Mouse (Mus musculus) large intestine, adult 2 months (tissue): ENCODE measurements around the gene Serinc2. TPM values are rescaled to one million over a fixed set of nuclear protein-coding genes. Genes with fewer than 3 reads are reported as not detected.

Experiments
- DNase-seq: peaks from one replicate; pipeline ENCODE4 v3.0.0-alpha.2; 2012; ENCODE audit warnings: low read depth, low spot score
- WGBS: fragments of 180-500 bp; shearing (Covaris S2); methylation state at CpG from one replicate; pipeline ENCODE4 v1.1.7; 2018; 5-methylcytosine and 5-hydroxymethylcytosine counted together
- polyA plus RNA-seq: library from polyadenylated mRNA; depleted of rRNA; stranded (reverse); fragments of >200 nt; gene quantifications from 2 replicates; pipeline ENCODE4 v1.2.3, GENCODE M21; 2012; rRNA removed

Serinc2 gene
- polyA plus RNA-seq = 289 and 323 TPM in 2 replicates

DNA sequence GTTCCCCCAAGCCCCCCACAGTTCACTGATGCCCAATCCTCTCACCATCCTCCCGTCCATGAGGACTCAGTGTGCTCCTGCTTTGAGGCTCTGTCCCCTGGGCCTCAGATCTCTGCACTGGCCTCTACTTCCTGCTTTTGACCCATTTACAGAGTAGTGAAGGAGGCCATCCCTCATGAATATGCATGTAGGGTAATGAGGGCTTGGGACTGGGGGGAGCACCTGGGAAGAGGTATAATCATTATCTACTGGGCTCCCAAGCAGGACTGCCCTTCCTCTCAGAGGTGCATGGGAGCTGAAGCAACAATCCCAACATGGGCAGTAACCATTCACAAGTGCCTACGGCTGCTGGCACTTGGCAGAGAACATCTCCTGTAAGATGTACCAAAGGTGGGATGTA lies at the start of gene Serinc2:
Gene Serinc2, minus strand, starts transcription at position 101 of the 400 bp plus-strand sequence.
- no peak for DNase-seq
- WGBS = 81% methylated on average over 2 of the region's 2 CpGs

GRCm38 (mm10) chr4:130327366-130327765 lies 48.4 kb upstream of the Serinc2 start:
- WGBS = 91% methylated on average over 9 of the region's 9 CpGs
- no peak for DNase-seq

- no peak for DNase-seq
- WGBS = 96% methylated on average over 2 of the region's 2 CpGs
These were observed 46.4 kb upstream of the Serinc2 start for GRCm38 (mm10) chr4:130325446-130325845.

DNA sequence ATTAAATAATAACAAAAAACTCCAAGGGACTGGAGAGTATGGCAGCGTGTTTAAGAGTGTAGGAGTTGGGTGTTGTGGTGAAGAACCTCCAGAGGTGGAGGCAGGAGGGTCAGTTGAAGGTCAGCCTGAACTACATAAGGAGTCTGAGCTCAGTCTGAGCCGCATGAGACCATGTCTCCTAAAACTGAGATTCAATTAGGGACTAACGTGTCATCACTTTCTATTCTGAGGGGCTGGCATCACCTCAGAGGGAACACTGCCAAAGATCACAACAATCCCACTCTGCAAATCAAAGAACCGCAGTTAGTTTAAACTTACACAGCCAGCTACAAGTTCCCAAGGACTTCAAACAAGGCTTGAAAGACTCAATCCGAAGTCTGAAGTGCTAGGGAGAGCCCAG lies 44.6 kb upstream of the Serinc2 start:
- 73% methylated on average over 5 of the region's 5 CpGs for WGBS

DNA sequence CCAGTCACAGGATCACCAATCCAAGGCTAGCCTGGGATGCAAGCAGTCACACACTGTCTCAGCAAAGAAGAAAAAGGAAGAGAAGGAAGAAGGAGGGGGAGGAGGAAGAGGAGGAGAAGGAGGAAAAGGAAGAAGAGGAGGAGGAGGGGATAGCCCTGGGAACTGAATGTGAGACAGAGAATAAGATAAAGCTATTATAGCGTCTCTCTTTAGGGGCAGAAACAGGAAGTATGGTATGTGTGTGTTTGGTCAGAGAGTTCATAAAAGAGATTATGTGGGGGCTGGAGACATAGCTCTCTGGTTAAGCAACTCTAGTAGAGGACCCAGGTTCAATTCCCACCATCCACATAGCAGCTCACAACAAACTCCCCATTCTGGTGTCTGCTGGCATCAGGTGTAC lies 44.2 kb upstream of the Serinc2 start:
- 53% methylated on average over 1 of the region's 1 CpGs for WGBS
- no peak for DNase-seq

More for the DNA sequence above, 44.6 kb upstream of the Serinc2 start:
- no peak for DNase-seq

- 71% methylated on average over 7 of the region's 7 CpGs for WGBS
- DNase-seq = no peak
These were observed 43.6 kb upstream of the Serinc2 start for GRCm38 (mm10) chr4:130322567-130322966.

GRCm38 (mm10) chr4:130321640-130322039 lies 42.6 kb upstream of the Serinc2 start:
- no peak for DNase-seq
- WGBS = 95% methylated on average over 7 of the region's 7 CpGs

- DNase-seq = no peak
- 77% methylated on average over 7 of the region's 7 CpGs for WGBS
These were observed 40.6 kb upstream of the Serinc2 start for GRCm38 (mm10) chr4:130319564-130319963.

GRCm38 (mm10) chr4:130318122-130318521 lies 39.1 kb upstream of the Serinc2 start:
- no peak for DNase-seq
- 81% methylated on average over 3 of the region's 3 CpGs for WGBS

DNA sequence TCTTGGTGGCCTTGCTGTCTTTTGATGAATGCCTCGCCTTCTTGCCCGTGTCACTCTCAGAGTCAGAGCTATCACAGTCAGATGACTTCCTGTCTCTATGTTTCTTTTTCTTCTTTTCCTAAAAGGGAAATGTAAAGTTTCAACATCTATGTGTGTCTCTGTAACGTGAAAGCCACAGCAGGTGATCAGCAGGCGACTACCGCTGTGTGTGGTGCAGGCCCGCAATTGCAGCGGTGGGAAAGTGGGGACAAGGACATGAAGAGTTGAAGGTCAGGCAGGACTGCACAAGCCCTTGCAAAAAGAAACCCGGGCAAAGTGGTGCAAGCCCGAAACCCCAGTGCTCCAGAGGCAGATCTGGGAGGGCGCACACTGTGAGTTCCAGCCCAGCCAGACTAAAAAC lies 37.7 kb upstream of the Serinc2 start:
- DNase-seq = no peak
- WGBS = 87% methylated on average over 10 of the region's 10 CpGs

DNA sequence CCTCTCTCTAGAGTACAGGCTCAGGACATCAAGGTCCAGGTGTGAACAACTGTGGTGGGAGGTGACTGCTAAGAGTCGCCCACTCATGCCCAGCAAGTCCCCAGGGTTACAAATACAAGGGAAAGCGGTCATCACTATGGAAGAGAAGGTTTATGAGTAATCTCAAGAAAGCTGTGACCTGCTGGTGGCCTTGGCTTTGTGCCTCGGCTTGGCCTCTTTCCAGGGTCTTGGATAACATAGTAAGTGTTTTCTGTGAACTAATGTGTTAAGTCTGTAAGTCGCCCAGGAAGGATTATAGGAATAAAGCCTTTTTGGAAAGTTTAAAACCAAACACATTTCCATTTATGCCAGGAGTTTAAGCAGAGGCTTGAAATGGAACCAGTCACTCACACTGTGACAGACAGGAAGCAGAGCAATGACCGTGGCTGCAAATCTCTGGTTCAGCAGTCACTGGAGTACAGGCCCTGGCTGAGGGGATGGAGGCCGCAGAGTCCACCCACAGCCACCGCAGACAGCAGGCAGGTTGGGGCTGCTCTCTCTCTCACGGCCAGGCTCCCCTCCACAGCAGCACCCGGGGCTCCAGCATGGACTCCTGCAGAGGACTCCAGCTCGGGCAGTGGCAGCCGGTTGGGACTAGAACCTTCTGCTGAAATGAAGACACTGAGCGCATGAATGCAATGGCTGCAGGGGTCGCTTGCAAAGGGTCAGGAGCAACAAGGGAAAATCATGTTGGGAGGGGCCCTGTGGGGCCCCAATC lies 36.9 kb upstream of the Serinc2 start:
- WGBS = 71% methylated on average over 13 of the region's 13 CpGs
- DNase-seq = no peak

GRCm38 (mm10) chr4:130313552-130313951 lies 34.5 kb upstream of the Serinc2 start:
- DNase-seq = no peak
- 86% methylated on average over 4 of the region's 4 CpGs for WGBS

DNA sequence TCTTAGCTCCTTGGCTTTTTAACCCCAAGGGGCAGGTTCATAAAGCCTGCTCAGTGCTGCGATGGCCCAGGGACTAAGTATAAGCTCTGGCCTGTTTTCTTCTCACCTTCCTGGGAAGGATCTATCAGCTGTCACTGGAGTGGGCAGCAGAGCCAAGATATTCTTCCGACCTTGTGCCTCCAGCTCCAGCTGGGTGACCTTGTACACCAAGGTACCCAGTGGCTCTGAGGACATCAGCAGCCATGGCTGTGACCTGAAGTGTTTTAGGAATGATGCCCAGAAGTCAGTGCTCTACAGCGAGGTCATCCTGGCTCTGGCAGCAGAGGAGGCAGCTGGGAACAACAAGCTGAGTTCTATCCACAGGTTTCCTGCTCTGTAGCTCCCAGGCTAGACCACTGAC lies 33.5 kb upstream of the Serinc2 start:
- WGBS = 78% methylated on average over 3 of the region's 3 CpGs
- DNase-seq = no peak

DNA sequence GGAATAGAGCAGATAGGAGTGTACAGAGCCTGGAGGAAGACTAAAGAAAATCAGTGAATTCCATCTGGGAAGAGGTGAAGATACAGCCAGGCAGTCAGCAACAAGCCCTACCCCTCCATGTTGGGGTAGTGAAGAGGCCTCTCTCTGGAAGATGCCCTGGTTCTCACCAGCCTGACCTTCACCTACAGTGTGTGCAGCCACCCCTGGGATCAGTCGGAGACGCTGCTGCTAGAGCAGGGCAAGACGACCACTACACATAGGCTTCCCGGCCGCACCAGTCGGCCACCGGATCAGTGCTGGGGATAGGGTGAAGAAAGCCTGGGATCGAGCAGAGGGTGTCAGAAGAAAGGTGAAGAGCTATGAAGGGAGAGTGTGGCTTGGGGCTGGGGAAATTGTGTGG lies 30.2 kb upstream of the Serinc2 start:
- 81% methylated on average over 8 of the region's 8 CpGs for WGBS
- DNase-seq = no peak

DNA sequence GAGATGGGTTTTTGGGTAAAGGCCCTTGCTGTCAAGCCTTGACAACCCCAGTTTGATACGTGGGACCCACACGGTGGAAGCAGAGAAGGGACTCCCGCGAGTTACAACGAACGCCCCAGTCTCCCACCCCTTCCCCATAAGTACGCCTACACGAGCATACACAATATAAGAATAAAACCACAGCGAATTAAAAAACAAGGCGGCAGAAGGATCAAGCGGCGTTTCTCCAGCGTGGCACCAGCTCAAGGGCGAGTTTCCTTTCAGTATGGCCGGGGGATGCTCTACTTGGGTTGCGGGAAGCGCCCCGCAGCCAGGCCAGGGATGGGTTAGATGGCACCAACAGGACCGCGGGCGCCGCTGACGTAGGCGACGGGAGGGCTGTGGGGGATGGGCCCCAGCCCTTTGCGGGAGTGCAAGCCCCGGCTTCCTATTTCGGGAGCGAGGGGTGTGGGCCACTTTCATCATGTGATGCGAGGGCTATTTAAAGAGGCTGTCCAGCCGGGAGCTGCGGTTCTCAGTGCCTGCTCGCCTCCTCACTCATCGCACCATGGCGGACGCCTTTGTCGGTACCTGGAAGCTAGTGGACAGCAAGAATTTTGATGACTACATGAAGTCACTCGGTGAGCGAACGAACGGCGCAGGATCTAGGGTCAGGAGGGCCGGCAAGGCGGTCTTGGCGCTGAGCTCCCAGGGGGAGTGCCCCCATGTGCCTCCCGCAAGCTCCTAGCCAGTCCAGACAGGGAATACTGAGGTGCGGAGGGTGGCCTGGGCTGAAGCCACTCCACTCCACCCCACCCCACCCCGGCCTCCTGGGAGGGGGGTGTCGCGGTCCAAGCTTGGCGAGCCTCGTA lies 29.5 kb upstream of the Serinc2 start, which contains the start of the genes Fabp3 and Gm10570:
Gene Fabp3, plus strand, starts transcription at position 365 of the 851 bp plus-strand sequence.
Gene Gm10570, minus strand, starts transcription at position 444 of the 851 bp plus-strand sequence.
- WGBS = 2% methylated on average over 52 of the region's 52 CpGs
- no peak for DNase-seq

GRCm38 (mm10) chr4:130307851-130308230 lies 28.8 kb upstream of the Serinc2 start:
- 1% methylated on average over 23 of the region's 23 CpGs for WGBS
- no peak for DNase-seq

- 67% methylated on average over 10 of the region's 10 CpGs for WGBS
- DNase-seq = no peak
These were observed 28.0 kb upstream of the Serinc2 start for GRCm38 (mm10) chr4:130306796-130307630.

GRCm38 (mm10) chr4:130304746-130305145 lies 25.7 kb upstream of the Serinc2 start:
- no peak for DNase-seq
- WGBS = 58% methylated on average over 3 of the region's 3 CpGs

GRCm38 (mm10) chr4:130302285-130302870 lies 23.4 kb upstream of the Serinc2 start:
- no peak for DNase-seq
- WGBS = 32% methylated on average over 12 of the region's 12 CpGs
